Mouse (Mus musculus) MEL (cell line): ENCODE data around the gene Cpsf4l. TPM values are rescaled to one million over a fixed set of nuclear protein-coding genes. Genes with fewer than 3 reads are reported as not detected.

Experiments used
- DNase-seq: peaks from one replicate; pipeline ENCODE4 v3.0.0; 2011; ENCODE audit warnings: low read depth, low spot score
- H3K27ac ChIP-seq: 2 replicates; pipeline ENCODE4 v1.5.1; 2012; ENCODE audit warnings: low read depth, mild to moderate bottlenecking, control low read depth, low read length, moderate library complexity; ENCODE audit not compliant: control insufficient read depth
- H3K27me3 ChIP-seq, 2 experiments: fragments of 150-350 bp in 1 of 2; sonication (generic) in 1 of 2; 2 replicates each; pipeline ENCODE4 v1.6.1; 2012; ENCODE audit warnings: low read length in 2 of 2, mild to moderate bottlenecking in 2 of 2, improper control_type of control experiment in 1 of 2, moderate library complexity in 1 of 2; ENCODE audit not compliant: insufficient read depth in 2 of 2, control insufficient read depth in 1 of 2
- H3K36me3 ChIP-seq, 2 experiments: 2 replicates each; pipeline ENCODE4 v1.6.1; 2012 to 2014; ENCODE audit warnings: low read length in 2 of 2, improper control_type of control experiment in 1 of 2, inconsistent platforms in 1 of 2, mild to moderate bottlenecking in 1 of 2; ENCODE audit not compliant: insufficient read depth in 2 of 2, control insufficient read depth in 1 of 2
- H3K4me1 ChIP-seq, 2 experiments: fragments of 150-350 bp in 1 of 2; sonication (generic) in 1 of 2; 2 replicates each; pipeline ENCODE4 v1.6.1; 2012; ENCODE audit warnings: low read length in 2 of 2, improper control_type of control experiment in 1 of 2, mild to moderate bottlenecking in 1 of 2; ENCODE audit not compliant: insufficient read depth in 2 of 2, control insufficient read depth in 1 of 2
- H3K4me3 ChIP-seq, 2 experiments: fragments of 150-350 bp in 1 of 2; sonication (generic) in 1 of 2; 2 replicates each; pipeline ENCODE4 v1.5.1; 2012; ENCODE audit warnings: low read depth in 2 of 2, low read length in 2 of 2, mild to moderate bottlenecking in 2 of 2, moderate library complexity in 2 of 2, control low read depth in 1 of 2, improper control_type of control experiment in 1 of 2; ENCODE audit not compliant: control insufficient read depth in 1 of 2, insufficient read depth in 1 of 2
- H3K79me2 ChIP-seq: 2 replicates; pipeline ENCODE4 v1.6.1; 2012; ENCODE audit warnings: mild to moderate bottlenecking, low read length, moderate library complexity; ENCODE audit not compliant: control insufficient read depth, poor library complexity, insufficient read depth
- H3K9ac ChIP-seq: 2 replicates; pipeline ENCODE4 v1.6.1; 2012; ENCODE audit warnings: low read depth, mild to moderate bottlenecking, control low read depth, low read length, moderate library complexity; ENCODE audit not compliant: control insufficient read depth, poor library complexity, severe bottlenecking
- H3K9me3 ChIP-seq: fragments of 150-350 bp; sonication (generic); replicated peaks from 2 replicates; pipeline ENCODE4 v1.6.1; 2012; ENCODE audit warnings: mild to moderate bottlenecking, low read length, improper control_type of control experiment, moderate library complexity; ENCODE audit not compliant: insufficient read depth
- CHD2 ChIP-seq: IDR thresholded peaks from 2 replicates; pipeline ENCODE4 v1.6.1; 2011; ENCODE audit warnings: low read length, improper control_type of control experiment
- CTCF ChIP-seq, 3 experiments: IDR thresholded peaks in 2 of 3; conservative IDR thresholded peaks in 1 of 3; 2 replicates each; pipeline ENCODE4 v1.5.1; 2011 to 2012; ENCODE audit warnings: low read length in 3 of 3, low read depth in 2 of 3, mild to moderate bottlenecking in 2 of 3, improper control_type of control experiment in 1 of 3, inconsistent platforms in 1 of 3, mixed read lengths in 1 of 3, moderate library complexity in 1 of 3; ENCODE audit not compliant: control insufficient read depth in 1 of 3, insufficient read depth in 1 of 3, poor library complexity in 1 of 3, severe bottlenecking in 1 of 3
- ELF1 ChIP-seq: IDR thresholded peaks from 2 replicates; pipeline ENCODE4 v1.6.1; 2014; ENCODE audit warnings: low read depth, mild to moderate bottlenecking, inconsistent platforms, low read length, improper control_type of control experiment, moderate library complexity
- MAFK ChIP-seq: IDR thresholded peaks from 2 replicates; pipeline ENCODE4 v1.6.1; 2011; ENCODE audit warnings: low read depth, mild to moderate bottlenecking, low read length, improper control_type of control experiment, borderline replicate concordance
- MAZ ChIP-seq: IDR thresholded peaks from 2 replicates; pipeline ENCODE4 v1.6.1; 2012; ENCODE audit warnings: low read depth, mild to moderate bottlenecking, inconsistent platforms, low read length, improper control_type of control experiment
- MXI1 ChIP-seq: IDR thresholded peaks from 2 replicates; pipeline ENCODE4 v1.6.1; 2011; ENCODE audit warnings: mild to moderate bottlenecking, low read depth, low read length, improper control_type of control experiment
- POLR2AphosphoS5 ChIP-seq: IDR thresholded peaks from 2 replicates; pipeline ENCODE4 v1.6.1; 2012; ENCODE audit warnings: low read depth, borderline replicate concordance, mild to moderate bottlenecking, inconsistent platforms, low read length, moderate library complexity, mixed read lengths
- RAD21 ChIP-seq: IDR thresholded peaks from 2 replicates; pipeline ENCODE4 v1.6.1; 2011; ENCODE audit warnings: mild to moderate bottlenecking, low read depth, low read length, improper control_type of control experiment
- SMC3 ChIP-seq: IDR thresholded peaks from 2 replicates; pipeline ENCODE4 v1.6.1; 2011; ENCODE audit warnings: low read depth, low read length, improper control_type of control experiment
- TCF12 ChIP-seq: IDR thresholded peaks from 2 replicates; pipeline ENCODE4 v1.6.1; 2014; ENCODE audit warnings: low read depth, mild to moderate bottlenecking, inconsistent platforms, low read length, improper control_type of control experiment, moderate library complexity
- UBTF ChIP-seq: IDR thresholded peaks from 2 replicates; pipeline ENCODE4 v1.6.1; 2012; ENCODE audit warnings: low read depth, mild to moderate bottlenecking, inconsistent platforms, low read length, improper control_type of control experiment, moderate library complexity, borderline replicate concordance; ENCODE audit not compliant: insufficient read depth
- ZC3H11A ChIP-seq: IDR thresholded peaks from 2 replicates; pipeline ENCODE4 v1.6.1; 2012; ENCODE audit warnings: low read depth, mild to moderate bottlenecking, inconsistent platforms, low read length, improper control_type of control experiment
- ZNF384 ChIP-seq: IDR thresholded peaks from 2 replicates; pipeline ENCODE4 v1.6.1; 2012; ENCODE audit warnings: low read depth, mild to moderate bottlenecking, inconsistent platforms, low read length, improper control_type of control experiment
- polyA plus RNA-seq, 2 experiments: library from polyadenylated mRNA; stranded (reverse) in 1 of 2; unstranded in 1 of 2; fragments of >175 nt in 1 of 2; fragments of >200 nt in 1 of 2; gene quantifications; 2 replicates each; pipeline versions ENCODE4 v1.2.1 to v1.2.4; 2012; ENCODE audit warnings: low replicate concordance in 2 of 2, low read depth in 1 of 2; ENCODE audit not compliant: insufficient read length in 2 of 2, insufficient read depth in 1 of 2, missing spikeins in 1 of 2
- total RNA-seq: library from RNA; depleted of rRNA; stranded (reverse); fragments of 300-350 nt; gene quantifications from 2 replicates; pipeline ENCODE4 v1.2.3, GENCODE M21; 2012

Cpsf4l gene
- total and polyA plus RNA-seq, 3 experiments: 0.70 TPM; not detected in 2

DNA sequence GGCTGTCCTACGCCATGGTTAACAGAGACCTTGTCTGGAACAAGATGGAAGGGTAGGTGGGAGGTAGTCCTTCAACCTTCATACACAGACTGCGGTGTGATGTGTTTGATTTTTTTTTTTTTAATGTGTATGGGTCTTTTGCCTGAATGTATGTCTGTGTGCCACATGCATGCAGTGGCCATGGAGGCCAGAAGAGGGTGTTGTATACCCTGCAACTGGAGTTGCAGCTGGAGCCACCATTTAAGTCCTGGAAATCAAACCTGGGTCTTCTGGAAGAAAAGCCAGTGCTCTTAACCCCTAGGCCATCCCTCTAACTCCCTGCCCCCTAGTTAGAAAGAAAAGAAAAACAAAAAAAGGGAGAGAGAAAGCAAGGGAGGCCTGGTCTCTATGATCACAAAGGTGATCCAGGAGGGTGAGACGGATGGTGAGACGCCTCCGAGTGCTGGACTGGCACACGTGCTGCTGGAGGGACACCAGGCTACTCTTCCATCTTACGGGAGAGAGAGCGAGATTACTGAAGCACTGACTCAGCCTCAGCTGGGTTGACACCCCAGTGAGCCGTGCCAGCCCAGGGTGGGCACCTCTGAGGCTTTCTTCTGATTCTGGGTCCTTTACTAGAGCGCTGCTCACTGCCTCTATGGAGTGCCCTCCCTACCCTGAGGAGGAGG, 22.3 kb upstream of the Cpsf4l start:
- H3K9ac ChIP-seq: no peak overlapping the region
- TF ChIP-seq RAD21 (peak; percentile 47), SMC3 (peak; percentile 48), MAZ (no peak), ZC3H11A (peak; percentile 39), MXI1 (no peak), CTCF (IDR thresholded peaks at IDR 0.05 in 2 of 3, conservative IDR thresholded peaks at IDR 0.05 in 1 of 3; ENCODE audit: control insufficient read depth in 1 of 3, insufficient read depth in 1 of 3, low read depth in 2 of 3, low read length in 3 of 3, poor library complexity in 1 of 3, severe bottlenecking in 1 of 3) (peak; percentile 8 to 48 (median 43); a peak in 3 of 6 replicates)
- TF ChIP-seq, all 39 proteins: peak for 4
- Histone ChIP-seq H3K27me3 (no peaks in the 10 kb centered on the region), H3K79me2 (peaks cover 16% of the 10 kb centered on the region), H3K27ac (no peak overlapping the region), H3K9me3 (no peaks in the 10 kb centered on the region), H3K4me3 (no peak overlapping the region), H3K36me3 (peaks cover 7 to 12% of the 10 kb centered on the region in 2 experiments; a peak in 3 of 4 replicates), H3K4me1 (peaks cover 0 to 17% of the 10 kb centered on the region in 2 experiments; a peak in 3 of 4 replicates)
- DNase-seq: no peak

DNA sequence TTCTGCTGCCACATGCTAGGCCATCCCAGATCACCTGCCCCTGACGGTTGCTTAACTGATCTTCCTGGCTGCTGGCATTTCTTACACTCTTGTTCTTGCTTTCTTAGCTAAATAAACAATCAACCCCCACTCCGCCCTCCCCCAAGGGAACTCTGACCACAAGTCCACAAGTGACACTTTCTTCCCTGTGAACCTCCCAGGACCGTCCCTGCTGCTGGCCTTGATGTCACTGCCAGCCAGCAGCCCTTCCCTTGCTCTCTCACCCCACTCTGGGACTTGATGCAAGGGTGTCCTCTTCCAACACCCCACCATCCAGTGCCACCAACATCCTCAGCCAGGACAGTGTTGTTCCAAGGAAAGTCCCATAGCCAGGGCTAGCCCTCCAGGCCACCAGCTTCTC, 21.1 kb upstream of the Cpsf4l start:
- TF ChIP-seq UBTF (no peak), POLR2AphosphoS5 (no peak)
- Histone ChIP-seq H3K79me2 (peaks cover 14% of the 10 kb centered on the region), H3K27ac (no peak overlapping the region), H3K4me3 (no peak overlapping the region), H3K36me3 (peaks cover 7 to 12% of the 10 kb centered on the region in 2 experiments; a peak in 3 of 4 replicates), H3K27me3 (no peaks in the 10 kb centered on the region), H3K9me3 (no peaks in the 10 kb centered on the region), H3K4me1 (peaks cover 0 to 17% of the 10 kb centered on the region in 2 experiments; a peak in 3 of 4 replicates), H3K9ac (no peak overlapping the region)
- no peak for DNase-seq

DNA sequence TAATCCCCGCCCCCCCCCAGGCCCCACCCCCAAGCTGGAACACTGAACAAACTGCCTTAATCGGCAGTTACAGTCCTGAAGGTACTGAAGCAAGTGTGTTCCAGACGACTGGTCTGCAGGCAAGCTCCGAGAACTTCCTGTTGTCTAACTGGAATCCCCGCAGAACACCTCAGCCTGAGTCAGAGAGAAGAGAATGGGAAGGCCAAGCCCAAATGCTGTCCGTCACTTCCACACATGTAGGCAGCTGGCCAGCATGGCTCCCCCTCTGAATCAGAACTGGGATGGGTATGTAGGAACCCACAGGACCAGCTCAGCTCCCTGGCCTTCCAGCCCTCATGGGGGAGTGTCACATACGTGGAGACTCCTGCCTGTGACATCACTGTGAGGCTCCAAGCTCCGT, 20.1 kb upstream of the Cpsf4l start:
- Histone ChIP-seq H3K4me1 (peaks cover 0 to 17% of the 10 kb centered on the region in 2 experiments; a peak in 3 of 4 replicates), H3K36me3 (peaks cover 7 to 8% of the 10 kb centered on the region in 2 experiments; a peak in 3 of 4 replicates)
- TF ChIP-seq CHD2: no peak
- TF ChIP-seq RAD21: no peak
- no peak for TF ChIP-seq MAFK
- TF ChIP-seq ELF1: no peak
- TF ChIP-seq ZNF384: no peak
- no peak for TF ChIP-seq CTCF (IDR thresholded peaks at IDR 0.05 in 2 of 3, conservative IDR thresholded peaks at IDR 0.05 in 1 of 3; ENCODE audit: control insufficient read depth in 1 of 3, insufficient read depth in 1 of 3, low read depth in 2 of 3, low read length in 3 of 3, poor library complexity in 1 of 3, severe bottlenecking in 1 of 3)
- no peak for TF ChIP-seq TCF12

More for the DNA sequence above, 20.1 kb upstream of the Cpsf4l start:
- Histone ChIP-seq H3K4me3 (no peak overlapping the region), H3K79me2 (peaks cover 12% of the 10 kb centered on the region), H3K9ac (no peak overlapping the region), H3K27me3 (no peaks in the 10 kb centered on the region), H3K9me3 (no peaks in the 10 kb centered on the region), H3K27ac (no peak overlapping the region)
- DNase-seq: no peak
